Mouse (Mus musculus) liver, embryonic 12.5 days (tissue): Measurements from ENCODE around the gene Nmt2. TPM values are rescaled to one million over a fixed set of nuclear protein-coding genes. Genes with fewer than 3 reads are reported as not detected.
A peak's percentile ranks its signal among the peaks of the same experiment; 100 is the strongest.

Source experiments
- ATAC-seq: fragments of 200-750 bp; cut with Nextera tagmentation; 2 replicates; pipeline ENCODE4 v1.8.0; 2017; ENCODE audit warnings: moderate number of reproducible peaks, mild to moderate bottlenecking, moderate library complexity
- H3K27ac ChIP-seq: fragments of 300-500 bp; sonication (generic); 2 replicates; pipeline ENCODE4 v1.5.1; 2016; ENCODE audit warnings: mild to moderate bottlenecking
- H3K27me3 ChIP-seq: fragments of 300-500 bp; sonication (generic); replicated peaks from 2 replicates; pipeline ENCODE4 v1.6.1; 2016; ENCODE audit warnings: mild to moderate bottlenecking, moderate library complexity
- H3K36me3 ChIP-seq: fragments of 300-500 bp; sonication (generic); 2 replicates; pipeline ENCODE4 v1.6.1; 2016; ENCODE audit warnings: mild to moderate bottlenecking, moderate library complexity
- H3K4me1 ChIP-seq: fragments of 300-500 bp; sonication (generic); 2 replicates; pipeline ENCODE4 v1.6.1; 2016
- H3K4me2 ChIP-seq: fragments of 300-500 bp; sonication (generic); 2 replicates; pipeline ENCODE4 v1.6.1; 2016; ENCODE audit warnings: mild to moderate bottlenecking, moderate library complexity
- H3K4me3 ChIP-seq: fragments of 300-500 bp; sonication (generic); 2 replicates; pipeline ENCODE4 v1.5.1; 2016; ENCODE audit warnings: mild to moderate bottlenecking, moderate library complexity
- H3K9ac ChIP-seq: fragments of 300-500 bp; sonication (generic); 2 replicates; pipeline ENCODE4 v1.6.1; 2016; ENCODE audit warnings: mild to moderate bottlenecking, moderate library complexity
- H3K9me3 ChIP-seq: fragments of 300-500 bp; sonication (generic); replicated peaks from 2 replicates; pipeline ENCODE4 v1.6.1; 2016; ENCODE audit warnings: mild to moderate bottlenecking, moderate library complexity
- WGBS: fragments of 180-500 bp; shearing (Covaris S2); methylation state at CpG from one replicate; pipeline ENCODE4 v1.1.7; 2016; ENCODE audit not compliant: insufficient replicate concordance; 5-methylcytosine and 5-hydroxymethylcytosine counted together
- polyA plus RNA-seq: library from polyadenylated mRNA; unstranded; fragments of >200 nt; fragmentation: Nextera tagmentation; extraction: Ambion mirVana; gene quantifications from 2 replicates; pipeline ENCODE4 v1.2.1, GENCODE M21; 2016

The Nmt2 gene
- polyA plus RNA-seq, 1 experiment from 2014 or later: 21.7 TPM

DNA sequence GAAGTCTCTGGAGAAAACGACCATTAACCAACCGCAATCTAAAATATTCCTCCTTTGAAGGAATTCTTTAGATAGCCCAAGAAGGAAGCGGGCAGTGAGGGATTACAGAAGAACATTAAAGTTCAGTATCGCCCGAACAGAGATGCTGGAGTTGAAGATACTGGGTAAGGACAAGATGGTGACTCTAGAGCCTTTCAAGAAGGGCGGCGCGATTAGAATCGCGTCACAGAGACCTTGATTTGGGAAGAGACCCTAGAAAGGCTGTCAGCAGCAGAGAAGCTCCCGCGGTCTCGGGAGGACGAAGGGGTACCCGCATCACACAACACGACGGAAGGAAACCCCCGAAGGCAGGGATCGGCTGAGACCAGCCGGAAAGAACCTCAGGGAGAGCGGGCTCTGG, 48.0 kb downstream of the Nmt2 start:
- Histone ChIP-seq H3K27me3 (no peaks in the 10 kb centered on the region; the same call in 1 of the 2 replicates), H3K9me3 (no peaks in the 10 kb centered on the region), H3K9ac (peak overlapping the region; percentile 84), H3K4me3 (peak overlapping the region; percentile 73), H3K36me3 (peaks cover 23% of the 10 kb centered on the region), H3K4me1 (peaks cover 30% of the 10 kb centered on the region), H3K4me2 (peak overlapping the region; percentile 94), H3K27ac (peak overlapping the region; percentile 81)
- ATAC-seq: no peak
- WGBS: under 1% methylated on average over 21 of the region's 21 CpGs

DNA sequence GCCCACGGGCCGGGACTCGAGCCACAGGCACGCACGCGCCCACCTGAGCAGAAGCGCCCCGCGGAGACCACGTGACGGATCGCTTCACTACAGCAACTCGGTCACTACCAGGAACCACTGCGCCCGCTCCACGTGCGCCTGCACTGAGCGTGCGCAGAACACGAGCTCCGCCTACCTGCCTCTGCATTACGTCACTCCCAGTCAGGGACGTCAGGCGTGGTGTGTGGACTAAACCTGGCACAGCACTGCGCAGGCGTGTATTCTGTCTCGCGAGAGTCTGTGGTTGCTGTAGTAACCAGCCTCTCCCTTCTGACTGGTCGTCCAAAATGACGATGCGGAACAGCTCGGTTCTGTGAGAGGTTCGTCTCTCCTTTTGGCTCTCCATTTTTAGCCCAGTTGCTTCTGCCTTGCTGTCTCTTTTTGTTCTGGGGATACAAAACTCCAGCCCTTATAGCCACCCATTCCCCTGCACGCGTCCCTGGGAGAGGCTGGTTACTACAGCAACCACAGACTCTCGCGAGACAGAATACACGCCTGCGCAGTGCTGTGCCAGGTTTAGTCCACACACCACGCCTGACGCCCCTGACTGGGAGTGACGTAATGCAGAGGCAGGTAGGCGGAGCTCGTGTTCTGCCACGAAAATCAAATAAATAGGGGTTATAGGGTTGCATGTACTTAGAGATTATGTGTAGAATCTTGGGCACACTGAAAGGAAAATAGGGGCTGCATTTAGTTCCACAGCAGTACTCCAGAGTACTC, 48.7 kb downstream of the Nmt2 start, which contains the start of gene Rpp38:
Rpp38 (minus strand) TSS at position 160 of the 759 bp plus-strand sequence.
- Histone ChIP-seq H3K9ac (peak within 1 kb of the TSS; percentile 84), H3K4me1 (peaks cover 30% of the 10 kb centered on the region), H3K4me3 (peak within 1 kb of the TSS; percentile 73), H3K27me3 (no peaks in the 10 kb centered on the region; the same call in 1 of the 2 replicates), H3K27ac (peak within 1 kb of the TSS; percentile 81), H3K36me3 (peaks cover 19% of the 10 kb centered on the region), H3K4me2 (peak within 1 kb of the TSS; percentile 94), H3K9me3 (no peaks in the 10 kb centered on the region)
- ATAC-seq: peak; percentile 93
- under 1% methylated on average over 45 of the region's 45 CpGs for WGBS

DNA sequence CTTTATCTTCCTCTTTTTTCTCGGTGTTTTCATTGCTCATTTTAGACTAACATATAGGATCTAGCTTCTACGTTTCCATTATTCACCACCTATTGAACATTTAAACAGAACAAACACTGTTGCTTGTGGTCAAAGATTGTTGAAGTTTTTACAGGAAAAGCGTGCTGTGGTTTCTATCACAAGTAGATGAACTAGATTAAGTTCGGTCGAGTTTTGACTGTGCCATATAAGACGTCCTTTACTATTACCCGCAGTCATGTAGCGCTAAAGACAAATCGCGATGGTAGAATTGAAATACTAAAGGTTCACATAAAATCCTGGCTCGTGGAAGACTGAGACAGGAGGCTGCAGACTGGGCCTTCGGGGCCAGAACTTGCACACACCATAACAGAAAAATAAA, 49.7 kb downstream of the Nmt2 start:
- no peak overlapping the region for H3K4me3 ChIP-seq
- WGBS: 76% methylated on average over 12 of the region's 12 CpGs
- H3K9me3 ChIP-seq: no peaks in the 10 kb centered on the region
- no peak overlapping the region for H3K9ac ChIP-seq
- no peak overlapping the region for H3K27ac ChIP-seq
- H3K36me3 ChIP-seq: peaks cover 8% of the 10 kb centered on the region
- peak overlapping the region; percentile 94; the same call in 1 of the 2 replicates for H3K4me2 ChIP-seq
- H3K27me3 ChIP-seq: no peaks in the 10 kb centered on the region; the same call in 1 of the 2 replicates
- H3K4me1 ChIP-seq: peaks cover 30% of the 10 kb centered on the region
- no peak for ATAC-seq

DNA sequence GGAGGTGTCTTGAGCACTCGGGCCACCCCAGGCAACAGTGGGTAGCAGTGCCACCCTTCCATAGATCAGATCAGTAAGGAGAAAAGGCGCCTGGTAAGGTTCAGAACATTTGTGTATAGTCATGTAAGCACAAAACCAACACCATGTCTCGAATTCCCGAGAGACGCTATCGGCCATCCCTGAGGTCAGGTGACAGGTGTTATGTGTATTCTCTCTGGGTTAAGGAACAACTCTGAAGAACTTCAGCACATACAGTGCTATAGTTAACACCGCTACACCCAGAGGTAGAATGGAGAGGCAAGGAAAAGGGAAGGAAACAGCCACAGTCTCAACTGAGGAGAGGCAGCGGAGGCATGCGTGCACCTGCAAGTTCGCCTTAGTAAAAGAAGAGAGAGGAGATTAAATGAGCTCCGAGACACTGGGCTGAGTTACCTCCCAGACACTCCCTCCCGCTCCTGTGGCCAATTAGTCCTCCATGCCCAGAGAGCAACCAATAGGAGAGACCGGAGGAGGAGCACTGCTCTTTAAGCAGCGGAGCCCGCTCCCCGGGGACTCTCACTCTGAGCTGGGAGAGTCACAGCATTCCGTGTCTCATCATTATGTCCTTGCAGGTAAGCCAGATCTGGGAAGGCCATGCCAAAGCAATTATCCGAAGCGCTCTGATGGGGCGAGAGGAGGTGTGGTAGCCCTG, 51.7 kb downstream of the Nmt2 start, which contains the start of gene Acbd7:
Acbd7 (plus strand) TSS at position 558 of the 691 bp plus-strand sequence.
- Histone ChIP-seq H3K27me3 (no peaks in the 10 kb centered on the region; the same call in 1 of the 2 replicates), H3K27ac (no peak within 1 kb of the TSS), H3K4me2 (peak within 1 kb of the TSS; percentile 75), H3K9me3 (no peaks in the 10 kb centered on the region), H3K4me1 (peaks cover 26% of the 10 kb centered on the region), H3K36me3 (no peaks in the 10 kb centered on the region), H3K4me3 (peak within 1 kb of the TSS; percentile 46), H3K9ac (peak within 1 kb of the TSS; percentile 55; the same call in 1 of the 2 replicates)
- ATAC-seq: peak; percentile 73
- 4% methylated on average over 20 of the region's 20 CpGs for WGBS

DNA sequence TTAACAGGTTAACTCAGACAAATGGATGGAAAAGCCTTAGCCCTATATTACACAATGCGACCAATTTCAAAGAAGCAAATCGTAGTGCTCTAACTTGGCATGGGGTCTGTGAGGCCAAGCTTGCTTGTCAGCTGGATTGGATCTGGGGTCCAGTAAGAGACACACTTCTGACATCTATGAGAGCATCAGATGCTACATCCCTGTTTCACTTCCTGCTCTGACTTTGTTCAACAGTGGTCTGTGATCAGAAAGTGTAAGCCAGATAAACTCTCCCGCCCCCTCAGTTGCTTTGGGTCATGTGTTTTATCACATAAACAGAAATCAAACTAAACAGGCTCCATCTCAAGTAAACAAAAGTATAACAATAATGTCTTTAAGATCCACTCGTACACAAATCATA, 64.4 kb downstream of the Nmt2 start:
- 63% methylated on average over 4 of the region's 4 CpGs for WGBS
- no peak overlapping the region for H3K27ac ChIP-seq

DNA sequence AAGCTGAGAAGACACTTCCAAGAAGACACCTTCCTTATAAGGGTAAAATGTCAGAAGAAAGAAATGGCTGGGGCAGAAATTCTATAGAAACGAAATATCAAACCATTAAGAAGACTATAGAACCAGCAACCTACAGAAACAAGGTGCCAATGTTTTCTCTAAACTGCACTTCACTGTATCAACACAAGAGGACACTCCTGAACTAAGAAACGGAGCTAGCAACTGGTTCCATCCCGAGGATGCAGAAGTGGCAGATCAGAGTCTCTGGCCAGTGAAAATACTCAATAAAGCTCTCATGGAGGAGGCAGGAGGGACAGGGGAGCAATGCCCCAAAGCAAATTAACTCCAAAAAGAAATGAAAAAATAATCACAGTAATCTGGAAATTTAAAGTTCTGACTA, 64.9 kb downstream of the Nmt2 start:
- Histone ChIP-seq H3K9me3 (no peaks in the 10 kb centered on the region), H3K4me1 (no peaks in the 10 kb centered on the region), H3K4me2 (no peak overlapping the region), H3K9ac (no peak overlapping the region), H3K27me3 (peaks cover 14% of the 10 kb centered on the region), H3K27ac (no peak overlapping the region), H3K36me3 (no peaks in the 10 kb centered on the region), H3K4me3 (no peak overlapping the region)
- 9% methylated on average over 3 of the region's 3 CpGs for WGBS
- ATAC-seq: no peak

More for the DNA sequence above, 64.4 kb downstream of the Nmt2 start:
- no peaks in the 10 kb centered on the region for H3K36me3 ChIP-seq
- ATAC-seq: no peak
- H3K9ac ChIP-seq: no peak overlapping the region
- peaks cover 19% of the 10 kb centered on the region for H3K27me3 ChIP-seq
- H3K4me3 ChIP-seq: no peak overlapping the region
- no peaks in the 10 kb centered on the region for H3K9me3 ChIP-seq
- H3K4me1 ChIP-seq: no peaks in the 10 kb centered on the region
- H3K4me2 ChIP-seq: no peak overlapping the region

DNA sequence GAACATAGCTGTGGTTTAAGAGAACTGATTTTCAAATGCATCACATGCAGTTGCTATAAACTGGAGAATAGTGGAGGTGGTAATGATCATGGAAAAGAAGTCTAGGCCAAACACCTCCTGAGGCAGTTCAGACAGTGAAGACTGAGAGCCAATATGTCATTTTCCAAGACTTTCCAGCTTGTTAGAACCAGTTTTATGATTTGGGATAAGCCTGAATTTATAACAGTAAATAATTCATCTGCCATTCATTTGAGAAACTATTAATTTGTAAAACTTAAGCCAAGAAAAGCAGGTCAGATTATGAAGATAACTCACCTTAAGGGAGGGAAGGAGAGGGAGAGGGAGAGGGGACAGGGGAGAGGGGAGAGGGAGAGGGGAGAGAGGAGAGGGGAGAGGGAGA, 69.1 kb downstream of the Nmt2 start:
- Histone ChIP-seq H3K27me3 (no peaks in the 10 kb centered on the region), H3K4me3 (no peak overlapping the region), H3K9me3 (no peaks in the 10 kb centered on the region), H3K4me1 (no peaks in the 10 kb centered on the region), H3K27ac (no peak overlapping the region), H3K36me3 (no peaks in the 10 kb centered on the region), H3K9ac (no peak overlapping the region), H3K4me2 (no peak overlapping the region)
- no peak for ATAC-seq

DNA sequence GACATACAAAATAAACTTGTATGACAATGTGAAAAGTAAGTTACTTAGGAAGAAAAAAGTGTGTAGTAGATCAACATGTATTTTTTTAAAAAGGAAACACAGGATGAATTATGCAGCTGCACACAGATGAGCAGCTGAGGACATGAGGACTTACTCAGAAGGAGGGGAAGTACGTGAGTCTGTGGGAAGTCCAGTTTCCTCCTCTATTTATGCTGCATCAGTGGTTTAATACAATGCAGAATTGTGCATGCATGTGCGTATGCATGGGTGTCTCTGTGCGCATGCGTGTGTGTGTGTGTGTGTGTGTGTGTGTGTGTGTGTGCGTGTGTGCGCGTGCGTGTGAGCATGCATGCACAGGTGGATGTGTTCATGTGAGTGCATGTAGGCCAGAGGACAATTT, 71.8 kb downstream of the Nmt2 start:
- Histone ChIP-seq H3K4me1 (no peaks in the 10 kb centered on the region), H3K4me2 (no peak overlapping the region), H3K27me3 (no peaks in the 10 kb centered on the region), H3K9ac (no peak overlapping the region), H3K9me3 (no peaks in the 10 kb centered on the region), H3K4me3 (no peak overlapping the region), H3K27ac (no peak overlapping the region), H3K36me3 (no peaks in the 10 kb centered on the region)
- ATAC-seq: no peak
- WGBS: 73% methylated on average over 8 of the region's 8 CpGs

DNA sequence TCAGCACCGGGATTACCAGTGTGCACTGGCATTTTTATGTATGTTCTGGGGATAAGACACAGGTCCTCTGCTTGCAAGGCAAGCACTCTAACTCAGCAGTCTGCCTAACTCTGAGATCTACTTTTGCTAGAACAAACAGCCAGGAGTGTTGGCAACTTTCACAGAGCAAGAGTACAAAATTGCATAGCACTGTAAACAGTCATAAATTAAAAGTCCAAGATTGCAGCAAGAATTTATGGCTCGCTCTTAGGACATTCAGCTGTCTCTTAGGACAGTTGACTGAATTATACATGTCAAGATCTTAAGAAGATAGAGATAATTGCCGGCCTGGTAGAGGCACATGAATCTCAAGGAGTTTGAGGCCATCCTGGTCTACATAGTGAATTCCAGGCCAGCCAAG, 72.3 kb downstream of the Nmt2 start:
- H3K4me1 ChIP-seq: no peaks in the 10 kb centered on the region
- no peaks in the 10 kb centered on the region for H3K36me3 ChIP-seq
- no peak overlapping the region for H3K27ac ChIP-seq
- no peaks in the 10 kb centered on the region for H3K27me3 ChIP-seq
- H3K4me2 ChIP-seq: no peak overlapping the region
- WGBS: 55% methylated on average over 3 of the region's 3 CpGs
- ATAC-seq: no peak
- H3K9me3 ChIP-seq: no peaks in the 10 kb centered on the region
- no peak overlapping the region for H3K4me3 ChIP-seq
- H3K9ac ChIP-seq: no peak overlapping the region

DNA sequence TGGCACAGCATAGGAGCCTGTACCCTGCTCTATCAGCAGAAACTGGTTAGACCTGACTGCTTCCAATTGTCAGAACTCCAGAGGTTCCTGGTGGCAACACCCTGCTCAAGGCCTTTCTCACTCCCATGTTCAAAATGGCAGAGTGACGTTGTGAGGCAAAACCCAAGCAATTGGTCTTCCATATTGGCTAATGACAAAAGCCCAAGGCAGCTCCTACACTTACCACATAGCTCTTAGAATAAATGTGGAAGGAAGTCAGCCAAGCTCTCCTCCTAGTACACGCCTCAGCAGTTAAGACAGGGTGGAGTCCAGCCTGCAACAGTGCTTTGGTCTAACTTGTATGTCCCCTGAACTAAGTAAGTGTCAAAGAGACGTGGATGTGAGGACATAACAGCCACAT, 73.9 kb downstream of the Nmt2 start:
- no peak for ATAC-seq
- no peak overlapping the region for H3K27ac ChIP-seq
- H3K9me3 ChIP-seq: no peaks in the 10 kb centered on the region
- H3K9ac ChIP-seq: no peak overlapping the region
- no peaks in the 10 kb centered on the region for H3K36me3 ChIP-seq
- H3K4me3 ChIP-seq: no peak overlapping the region
- H3K4me1 ChIP-seq: no peaks in the 10 kb centered on the region
- H3K4me2 ChIP-seq: no peak overlapping the region
- no peaks in the 10 kb centered on the region for H3K27me3 ChIP-seq
- 48% methylated on average over 3 of the region's 3 CpGs for WGBS

DNA sequence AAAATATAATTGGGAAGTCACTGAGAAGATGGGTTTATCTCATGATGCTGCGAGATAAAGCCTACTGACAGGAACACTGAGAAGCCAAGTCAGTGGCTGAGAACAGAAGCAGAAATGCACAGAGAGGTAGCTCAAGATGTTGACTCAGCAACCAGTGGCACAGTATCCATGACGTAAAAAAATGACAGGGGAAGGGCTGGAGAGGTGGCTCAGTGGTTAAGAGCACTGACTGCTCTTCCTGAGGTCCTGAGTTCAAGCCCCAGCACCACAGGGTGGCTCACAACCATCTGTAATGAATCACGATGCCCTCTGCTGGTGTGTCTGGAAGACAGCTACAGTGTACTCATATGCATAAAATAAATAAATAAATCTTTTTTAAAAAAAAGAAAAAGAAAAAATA, 77.1 kb downstream of the Nmt2 start:
- H3K9me3 ChIP-seq: no peaks in the 10 kb centered on the region
- H3K27me3 ChIP-seq: no peaks in the 10 kb centered on the region
- no peaks in the 10 kb centered on the region for H3K36me3 ChIP-seq
- H3K4me2 ChIP-seq: no peak overlapping the region
- no peaks in the 10 kb centered on the region for H3K4me1 ChIP-seq
- WGBS: 62% methylated on average over 3 of the region's 3 CpGs
- no peak for ATAC-seq
- H3K27ac ChIP-seq: no peak overlapping the region
- no peak overlapping the region for H3K4me3 ChIP-seq
- no peak overlapping the region for H3K9ac ChIP-seq

DNA sequence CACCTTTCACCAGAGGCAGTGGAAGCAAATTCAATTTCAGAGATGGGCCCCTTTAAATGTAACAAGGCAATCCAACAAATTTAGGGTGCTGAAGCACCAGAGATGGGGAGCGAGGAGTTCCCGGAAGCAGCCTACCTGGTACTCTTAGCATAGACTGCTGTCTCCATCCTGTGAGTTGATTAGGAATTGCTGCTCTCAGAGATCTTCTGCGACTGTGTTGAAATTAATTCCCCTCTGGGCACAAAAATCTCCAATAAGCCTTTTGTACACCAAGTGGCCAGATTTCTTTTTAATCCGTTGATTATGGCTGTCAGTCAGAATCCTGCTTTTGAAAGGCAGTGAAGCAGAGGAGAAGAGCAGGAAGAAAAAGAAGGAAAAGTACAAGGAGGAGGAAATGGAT, 81.1 kb downstream of the Nmt2 start:
- Histone ChIP-seq H3K36me3 (no peaks in the 10 kb centered on the region), H3K4me2 (no peak overlapping the region), H3K4me3 (no peak overlapping the region), H3K9me3 (no peaks in the 10 kb centered on the region), H3K4me1 (no peaks in the 10 kb centered on the region), H3K9ac (no peak overlapping the region), H3K27me3 (no peaks in the 10 kb centered on the region), H3K27ac (no peak overlapping the region)
- 68% methylated on average over 4 of the region's 4 CpGs for WGBS
- no peak for ATAC-seq
